Mouse (Mus musculus) monocyte, adult 2 months (primary cell): ENCODE results near the gene Smok3c.
"Not testable (repeated sequence)": the region's sequence is repeated elsewhere in the genome, so short reads cannot be mapped to it uniquely, and the experiment has no call there.

ENCODE experiments used
- DNase-seq, 2 experiments: peaks; one replicate each; pipeline ENCODE4 v3.0.0; 2022; ENCODE audit warnings: low spot score in 2 of 2, low read depth in 1 of 2

The Smok3c gene

GRCm38 (mm10) chr5:138094474-138094873, 41.5 kb downstream of the Smok3c start:
- DNase-seq: no peak

GRCm38 (mm10) chr5:138104976-138105375, 52.0 kb downstream of the Smok3c start:
- DNase-seq: no peak

- DNase-seq: no peak
These were observed 54.1 kb downstream of the Smok3c start for GRCm38 (mm10) chr5:138107130-138107529.

- DNase-seq: not testable (repeated sequence)
These were observed 56.9 kb downstream of the Smok3c start for GRCm38 (mm10) chr5:138109847-138110396.
